Mouse (Mus musculus) heart, postnatal 0 days (tissue): Measurements from ENCODE around the gene Kdm4b.

ENCODE experiments used
- CTCF ChIP-seq: IDR thresholded peaks from 2 replicates; pipeline ENCODE4 v1.5.1; 2016; ENCODE audit warnings: antibody characterized with exemption, control low read depth, low read depth
- EP300 ChIP-seq: IDR thresholded peaks from 2 replicates; pipeline ENCODE4 v1.6.1; 2016; ENCODE audit warnings: antibody characterized with exemption, low read depth

- TF ChIP-seq EP300 = no peak
- no peak for TF ChIP-seq CTCF
Observed at GRCm38 (mm10) chr17:56298238-56298637, 27.6 kb upstream of the Kdm4b start.
